Mouse (Mus musculus): ENCODE measurements around the gene Ppp3ca.

Ppp3ca gene

GRCm38 (mm10) chr3:136722493-136722892 lies 52.6 kb downstream of the Ppp3ca start:
- no peak for DNase-seq (ENCODE audit: low read depth, low spot score)

- DNase-seq (ENCODE audit: low read depth, low spot score) = no peak
These were observed 55.6 kb downstream of the Ppp3ca start for GRCm38 (mm10) chr3:136725311-136726156.

DNA sequence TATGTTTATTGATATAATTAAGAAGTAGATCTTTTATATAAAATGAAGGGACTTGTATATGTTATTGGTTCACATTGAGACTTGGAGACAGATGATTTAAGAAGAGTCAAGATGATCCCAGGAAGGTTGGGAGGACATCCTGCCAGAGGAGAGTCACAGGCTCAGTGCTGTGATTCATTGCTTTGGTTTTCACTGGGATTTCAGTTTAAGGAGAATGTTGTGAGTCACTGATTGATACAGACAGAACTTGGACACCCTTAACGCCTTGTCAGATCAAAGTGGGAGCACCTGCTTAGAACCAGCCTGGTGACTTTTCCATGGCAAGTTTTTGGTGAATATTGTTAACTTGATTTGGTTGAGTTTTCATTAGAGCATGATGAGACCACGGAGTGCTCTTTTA lies 58.0 kb downstream of the Ppp3ca start:
- no peak for DNase-seq (ENCODE audit: low read depth, low spot score)

- peak; percentile 66 for DNase-seq (ENCODE audit: low read depth, low spot score)
These were observed 60.1 kb downstream of the Ppp3ca start for GRCm38 (mm10) chr3:136729978-136730377.

DNA sequence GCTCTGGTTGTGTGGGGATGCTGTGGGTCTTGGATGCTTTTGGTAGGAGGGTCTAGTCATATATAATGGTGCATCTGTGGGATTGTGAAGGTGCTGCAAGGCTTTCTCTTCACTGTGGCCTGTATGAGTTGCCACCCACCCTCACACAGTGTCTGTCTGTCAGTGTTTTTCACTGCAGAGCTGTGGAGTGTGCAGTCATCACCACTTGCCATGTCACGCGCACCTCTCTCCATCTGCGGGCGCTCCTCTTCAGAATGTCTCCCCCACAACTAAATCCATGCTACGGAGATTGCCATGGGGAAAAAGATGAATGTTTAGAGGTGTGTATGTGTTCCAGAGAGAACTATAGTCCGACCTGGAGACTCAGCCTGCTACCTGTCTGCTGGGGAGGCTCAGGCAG lies 61.7 kb downstream of the Ppp3ca start:
- DNase-seq (ENCODE audit: low read depth, low spot score) = no peak

- peak; percentile 50 for DNase-seq (ENCODE audit: low read depth, low spot score)
These were observed 66.1 kb downstream of the Ppp3ca start for GRCm38 (mm10) chr3:136736021-136736420.

- no peak for DNase-seq (ENCODE audit: low read depth, low spot score)
These were observed 66.9 kb downstream of the Ppp3ca start for GRCm38 (mm10) chr3:136736773-136737298.

DNA sequence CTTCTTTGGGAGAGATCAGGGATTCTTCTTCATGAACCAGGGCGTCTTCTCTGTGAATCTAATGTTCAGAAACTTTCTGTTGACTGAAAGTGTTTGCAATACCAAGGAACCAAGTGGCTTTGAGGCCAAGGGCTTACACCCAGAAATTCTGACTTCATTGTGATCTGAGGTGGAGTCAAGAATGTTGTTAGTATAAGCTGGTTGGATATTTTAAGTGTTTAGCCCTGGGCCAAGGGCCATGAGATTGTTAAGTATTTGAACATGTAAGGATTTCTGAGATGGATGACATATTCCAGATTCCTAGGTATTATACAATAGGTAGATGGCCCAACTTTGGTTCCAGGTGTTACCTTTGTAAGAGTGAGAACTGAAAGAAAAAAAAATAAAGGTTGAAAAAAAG lies 68.5 kb downstream of the Ppp3ca start:
- no peak for DNase-seq (ENCODE audit: low read depth, low spot score)

- no peak for DNase-seq (ENCODE audit: low read depth, low spot score)
These were observed 69.0 kb downstream of the Ppp3ca start for GRCm38 (mm10) chr3:136738914-136739313.

DNA sequence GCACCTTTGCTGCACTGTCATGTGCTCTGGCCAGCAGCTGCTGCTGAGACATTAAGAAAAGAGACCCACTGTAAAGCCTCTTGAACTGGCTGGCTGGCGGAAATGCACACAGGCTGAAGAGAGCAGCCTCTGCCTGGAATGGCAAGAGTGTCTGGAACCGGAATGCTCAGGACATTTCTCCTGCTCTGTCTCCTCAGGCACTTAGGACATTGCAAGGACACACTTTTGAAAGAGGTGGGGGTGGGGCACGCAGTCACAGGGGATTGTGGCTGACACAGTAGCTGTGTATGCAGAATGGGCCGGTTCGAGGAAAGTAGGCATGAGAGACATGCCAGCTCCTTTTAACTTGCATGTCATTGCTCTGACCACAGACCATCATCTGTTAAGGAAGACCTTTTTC lies 71.7 kb downstream of the Ppp3ca start:
- peak; percentile 65 for DNase-seq (ENCODE audit: low read depth, low spot score)

DNA sequence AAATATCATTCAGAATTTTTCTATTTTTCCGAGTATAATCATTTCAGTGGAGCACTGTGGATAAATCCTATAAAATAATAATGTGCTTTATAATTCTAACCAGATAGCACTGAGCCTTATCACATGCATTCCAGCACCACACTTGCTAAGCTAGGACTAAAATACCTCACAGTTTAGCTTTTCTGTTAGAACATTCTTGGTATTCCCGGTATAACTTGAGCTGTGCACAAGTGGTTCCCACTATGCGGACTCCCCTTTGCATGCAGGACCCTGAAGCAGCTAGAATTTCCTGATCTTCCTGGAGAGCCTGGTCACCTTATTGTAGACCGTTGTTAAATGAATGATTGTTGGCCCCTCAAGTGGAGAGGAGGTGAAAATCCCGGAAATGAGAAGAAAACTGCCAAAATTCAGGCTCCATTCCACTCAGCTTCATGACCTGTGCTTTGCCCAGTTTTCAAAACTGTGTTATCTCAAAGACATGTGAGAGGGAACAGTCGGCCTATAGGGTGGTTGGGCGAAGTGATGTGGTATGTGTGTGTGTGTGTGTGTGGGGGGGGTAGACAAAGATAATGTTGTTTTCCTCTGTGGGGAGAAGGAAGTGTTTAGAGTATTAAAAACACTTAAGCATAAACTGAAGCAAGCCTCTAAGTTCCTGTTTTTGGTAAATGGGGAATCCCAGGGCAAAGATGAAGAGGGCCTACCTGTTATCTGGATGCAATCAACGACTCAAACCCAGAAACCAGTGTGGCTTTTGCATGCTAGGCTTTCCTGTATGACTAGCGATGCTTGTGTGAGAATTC lies 72.5 kb downstream of the Ppp3ca start:
- no peak for DNase-seq (ENCODE audit: low read depth, low spot score)

GRCm38 (mm10) chr3:136744295-136744897 lies 74.5 kb downstream of the Ppp3ca start:
- no peak for DNase-seq (ENCODE audit: low read depth, low spot score)

DNA sequence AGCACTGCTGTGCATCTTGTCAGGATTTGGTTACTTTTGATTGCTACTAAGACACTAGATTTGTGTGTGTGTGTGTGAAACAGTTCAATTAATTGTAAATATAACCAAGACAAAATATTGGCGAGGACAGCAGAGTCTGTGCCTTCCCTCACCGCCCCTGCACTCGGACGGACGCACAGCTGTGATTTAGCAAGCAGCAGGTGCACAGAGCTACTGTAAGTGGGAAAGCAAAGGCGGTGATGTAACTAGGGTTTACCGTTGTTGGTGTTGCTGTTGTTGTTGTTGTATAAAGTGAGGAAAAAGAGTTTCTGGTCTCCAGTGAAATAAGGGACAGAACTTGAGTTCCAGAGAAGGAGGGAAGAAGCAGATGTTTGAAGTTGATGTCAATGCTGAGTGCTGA lies 75.5 kb downstream of the Ppp3ca start:
- DNase-seq (ENCODE audit: low read depth, low spot score) = no peak

DNA sequence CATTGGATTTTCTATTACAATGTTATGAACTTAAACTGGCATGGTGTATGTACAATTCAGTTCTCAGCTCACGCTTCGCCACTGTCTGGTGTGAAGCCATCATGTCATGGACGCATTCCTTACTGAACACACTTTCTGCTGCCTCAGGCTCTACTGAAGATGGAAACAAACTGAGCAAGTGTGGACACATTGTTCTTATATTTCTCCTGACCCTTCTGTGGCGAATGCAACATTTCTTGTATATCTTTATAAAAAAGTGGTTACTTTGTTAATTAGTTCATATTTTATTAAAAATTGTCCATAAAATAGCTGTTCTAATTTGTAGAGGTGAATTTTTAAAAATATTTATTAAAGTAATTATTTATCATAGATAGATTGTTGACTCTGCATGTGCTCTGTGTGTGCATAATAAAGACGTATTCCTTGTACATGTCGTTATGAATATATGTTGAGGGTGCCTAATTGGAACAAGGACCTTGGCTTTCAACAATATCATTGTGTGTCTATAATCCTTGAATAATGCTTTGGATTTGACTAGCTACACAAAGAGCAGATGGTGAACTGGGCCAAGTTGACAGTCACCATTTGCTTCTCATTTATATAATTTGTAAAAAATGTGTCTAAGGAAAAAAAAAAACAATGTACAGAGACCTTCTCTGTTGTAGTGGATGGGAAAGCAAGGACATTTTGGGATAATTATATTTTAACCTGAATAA lies 79.0 kb downstream of the Ppp3ca start:
- DNase-seq (ENCODE audit: low read depth, low spot score) = no peak

DNA sequence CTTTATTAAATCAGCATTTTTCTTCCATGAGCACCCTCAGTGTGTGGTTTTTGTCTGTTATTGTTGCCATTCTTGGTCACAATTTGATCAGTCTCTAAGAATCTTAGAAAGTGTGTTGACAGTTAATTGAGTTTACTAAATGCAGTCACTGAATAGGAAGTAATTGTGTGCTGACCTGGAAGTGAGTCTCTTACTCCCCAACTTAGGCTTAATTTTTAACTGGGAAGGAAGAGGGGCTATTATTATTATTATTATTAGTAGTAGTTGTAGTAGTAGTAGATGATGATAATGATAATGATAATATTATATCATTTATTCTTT lies 79.5 kb downstream of the Ppp3ca start:
- DNase-seq (ENCODE audit: low read depth, low spot score) = no peak

DNA sequence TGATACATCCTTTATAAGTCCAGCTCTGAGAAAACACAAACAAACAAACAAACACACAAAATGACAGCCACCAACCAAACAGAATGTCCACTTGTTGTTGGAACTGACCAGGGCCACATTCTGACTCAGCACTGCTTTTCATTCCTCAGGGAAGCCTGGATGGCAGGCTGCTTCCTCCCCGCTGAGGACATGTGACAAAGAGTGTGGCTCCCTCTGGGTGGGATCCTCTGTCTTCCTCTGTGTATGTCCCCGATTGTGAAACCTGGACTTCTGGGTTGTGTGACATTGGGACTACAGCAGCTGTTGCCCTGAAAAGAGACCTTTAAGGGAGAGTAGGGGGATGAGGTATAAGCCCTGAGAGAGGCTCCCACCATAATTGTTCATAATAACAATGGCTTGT lies 80.0 kb downstream of the Ppp3ca start:
- no peak for DNase-seq (ENCODE audit: low read depth, low spot score)

- DNase-seq (ENCODE audit: low read depth, low spot score) = no peak
These were observed 82.3 kb downstream of the Ppp3ca start for GRCm38 (mm10) chr3:136752126-136752716.

GRCm38 (mm10) chr3:136756137-136756536 lies 86.2 kb downstream of the Ppp3ca start:
- DNase-seq (ENCODE audit: low read depth, low spot score) = no peak

DNA sequence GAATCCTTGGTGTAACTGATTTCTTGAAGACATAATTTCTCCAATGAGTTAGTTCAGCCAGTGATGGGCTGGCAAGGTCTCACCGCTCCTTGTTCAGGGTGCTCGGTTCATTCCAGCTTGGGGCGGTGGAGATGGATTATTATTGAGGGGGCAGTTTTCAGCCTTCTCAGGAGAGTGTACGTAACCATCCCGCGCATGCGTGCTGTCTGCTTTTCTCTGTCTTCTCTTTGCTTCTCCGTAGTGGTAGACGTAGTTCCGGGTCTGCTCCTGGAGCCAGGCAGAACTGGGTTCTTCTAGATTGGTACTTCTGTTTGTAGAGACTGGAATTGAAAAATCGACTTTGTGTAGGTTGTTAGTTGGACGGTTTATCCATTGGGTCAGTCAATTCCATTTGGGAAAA lies 89.5 kb downstream of the Ppp3ca start:
- DNase-seq (ENCODE audit: low read depth, low spot score) = peak; percentile 62

- no peak for DNase-seq (ENCODE audit: low read depth, low spot score)
These were observed 91.5 kb downstream of the Ppp3ca start for GRCm38 (mm10) chr3:136761292-136761978.

GRCm38 (mm10) chr3:136761979-136762341 lies 92.0 kb downstream of the Ppp3ca start:
- no peak for DNase-seq (ENCODE audit: low read depth, low spot score)
